Mouse (Mus musculus) cortical plate, adult 2 months (tissue): Measurements from ENCODE around the gene Fcer2a.
A peak's percentile ranks its signal among the peaks of the same experiment; 100 is the strongest.

Experiments used
- CTCF ChIP-seq: fragments of 200-500 bp; IDR thresholded peaks from 2 replicates; pipeline ENCODE4 v1.5.1; 2011; ENCODE audit warnings: mild to moderate bottlenecking, control low read depth, low read length; ENCODE audit not compliant: insufficient read depth; ENCODE audit errors: extremely low read depth
- POLR2A ChIP-seq: fragments of 200-500 bp; IDR thresholded peaks from 2 replicates; pipeline ENCODE4 v1.6.1; 2011; ENCODE audit warnings: mild to moderate bottlenecking, low read length, control low read depth; ENCODE audit not compliant: insufficient read depth; ENCODE audit errors: extremely low read depth

DNA sequence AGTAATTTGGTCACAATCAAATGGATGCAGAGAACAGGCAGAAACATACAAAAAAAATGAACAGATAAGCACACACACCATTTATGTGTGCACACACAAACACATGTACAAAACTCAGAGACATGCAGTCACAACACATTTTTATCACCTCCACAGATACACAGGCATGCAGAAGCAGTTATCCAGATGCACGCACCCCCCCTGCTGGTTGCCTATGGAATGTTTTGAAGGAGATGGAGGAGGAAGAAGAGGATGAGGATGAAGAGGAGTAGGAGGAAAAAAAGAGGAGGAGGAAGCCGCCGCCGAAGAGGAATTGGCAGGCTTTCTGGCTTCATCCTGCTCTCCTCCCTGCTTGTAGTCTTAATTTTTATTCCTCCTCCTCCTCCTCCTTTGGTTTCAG is 11.7 kb upstream of the Fcer2a start:
- TF ChIP-seq CTCF (peak; percentile 36; the same call in 1 of the 2 replicates), POLR2A (no peak)
